Mouse (Mus musculus) heart, adult 2 months (tissue): ENCODE results near the gene Mtor. TPM values are rescaled to one million over a fixed set of nuclear protein-coding genes. Genes with fewer than 3 reads are reported as not detected.

Source experiments
- DNase-seq, 2 experiments: peaks; one replicate each; pipeline ENCODE4 v3.0.0; 2021
- H3K27ac ChIP-seq: fragments of 200-600 bp; 2 replicates; pipeline ENCODE4 v1.8.1; 2022
- H3K27me3 ChIP-seq: fragments of 200-500 bp; 2 replicates; pipeline ENCODE4 v1.6.1; 2012; ENCODE audit warnings: mild to moderate bottlenecking, low read length, inconsistent platforms, mixed read lengths; ENCODE audit not compliant: control insufficient read depth, insufficient read depth
- H3K36me3 ChIP-seq: fragments of 200-500 bp; 2 replicates; pipeline ENCODE4 v1.6.1; 2012; ENCODE audit warnings: low read length, inconsistent platforms; ENCODE audit not compliant: control insufficient read depth, insufficient read depth
- H3K4me1 ChIP-seq: fragments of 200-500 bp; 2 replicates; pipeline ENCODE4 v1.6.1; 2011; ENCODE audit warnings: low read length; ENCODE audit not compliant: control insufficient read depth, insufficient read depth
- H3K4me3 ChIP-seq: fragments of 200-600 bp; 2 replicates; pipeline ENCODE4 v1.8.1; 2022
- H3K79me2 ChIP-seq: fragments of 200-500 bp; replicated peaks from 2 replicates; pipeline ENCODE4 v1.6.1; 2012; ENCODE audit warnings: mild to moderate bottlenecking, inconsistent platforms, low read length, moderate library complexity, mixed read lengths; ENCODE audit not compliant: control insufficient read depth, insufficient read depth
- H3K9ac ChIP-seq: fragments of 200-500 bp; 2 replicates; pipeline ENCODE4 v1.6.1; 2012; ENCODE audit warnings: low read depth, mild to moderate bottlenecking, control low read depth, inconsistent platforms, low read length, mixed read lengths
- CTCF ChIP-seq: fragments of 200-600 bp; IDR thresholded peaks from 2 replicates; pipeline ENCODE4 v1.8.1; 2022; ENCODE audit warnings: antibody characterized with exemption, mild to moderate bottlenecking, moderate library complexity
- EP300 ChIP-seq: fragments of 200-500 bp; IDR thresholded peaks from 2 replicates; pipeline ENCODE4 v1.6.1; 2011; ENCODE audit warnings: low read depth, low read length, control low read depth; ENCODE audit not compliant: insufficient read depth
- POLR2A ChIP-seq: fragments of 200-500 bp; IDR thresholded peaks from 2 replicates; pipeline ENCODE4 v1.6.1; 2011; ENCODE audit warnings: mild to moderate bottlenecking, low read depth, low read length, control low read depth; ENCODE audit not compliant: insufficient read depth
- WGBS: fragments of 180-500 bp; shearing (Covaris S2); methylation state at CpG from one replicate; pipeline ENCODE4 v1.1.7; 2018; 5-methylcytosine and 5-hydroxymethylcytosine counted together
- intact Hi-C: fragments of 180-260 bp; cut with DNase I; formaldehyde crosslinking; loops from one replicate; pipeline ENCODE4 v1.15.1; 2025
- long read RNA-seq: library from polyadenylated mRNA; stranded (forward); transcript quantifications from one replicate; pipeline ENCODE4 v2.0.0, GENCODE M21; 2021
- polyA plus RNA-seq: library from polyadenylated mRNA; depleted of rRNA; stranded (reverse); fragments of >200 nt; gene quantifications from 2 replicates; pipeline ENCODE4 v1.2.3, GENCODE M21; 2012; rRNA removed
- total RNA-seq, 2 experiments: library from RNA; stranded (reverse); gene quantifications; 2 replicates each; pipeline ENCODE4 v1.2.3; 2021

Gene Mtor
- total RNA-seq (10 to 100 TPM; 40.9 to 49.7 TPM), polyA plus RNA-seq (18.6 and 25.7 TPM in 2 replicates)
- long read RNA-seq, full-length matches to known transcripts, result 5 of 21 reads
- long read RNA-seq, partial matches to known transcripts, result 11 of 21 reads
- long read RNA-seq, other reads (novel, unspliced or antisense), result 5 of 21 reads

DNA sequence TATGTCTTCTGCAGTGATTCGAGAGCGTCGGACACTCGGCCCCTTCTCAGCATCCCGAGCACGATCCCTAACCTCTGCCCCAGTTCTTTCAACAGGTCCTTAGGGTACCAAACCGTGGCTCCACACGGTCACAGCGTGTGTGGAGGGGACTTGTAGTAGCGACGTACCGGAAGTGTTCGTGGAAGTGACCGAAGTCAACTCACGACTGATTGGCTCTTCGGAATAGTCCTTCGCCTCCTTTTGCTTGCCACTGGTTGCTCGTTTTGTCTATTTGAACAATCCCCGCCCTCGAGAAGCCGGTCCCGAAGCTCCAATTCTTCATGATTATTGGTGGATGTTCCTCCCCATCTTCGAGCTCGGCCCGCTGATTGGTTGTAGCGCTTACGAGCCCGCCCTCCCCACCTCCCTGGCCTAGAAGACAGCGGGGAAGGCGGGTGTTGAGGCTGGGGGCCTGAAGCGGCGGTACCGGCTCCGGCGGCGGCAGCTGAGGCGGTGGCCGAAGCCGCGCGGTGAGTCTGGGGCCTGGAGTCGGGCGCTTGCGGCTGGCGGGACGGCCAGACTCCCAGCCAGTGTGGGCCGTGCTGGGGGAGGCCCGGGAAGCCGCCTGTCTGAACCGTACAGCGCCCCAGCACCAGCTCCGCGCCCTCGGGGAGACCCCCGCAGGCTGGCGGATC is at the start of gene Mtor:
TSS of gene Mtor (plus strand) at position 433 of the 674 bp plus-strand sequence.
- Histone ChIP-seq H3K9ac (peak within 1 kb of the TSS; percentile 95), H3K36me3 (no peaks in the 10 kb centered on the region; the same call in 1 of the 2 replicates), H3K27ac (peak within 1 kb of the TSS; percentile 90), H3K4me1 (peaks cover 5% of the 10 kb centered on the region), H3K4me3 (peak within 1 kb of the TSS; percentile 85), H3K79me2 (no peaks in the 10 kb centered on the region; the same call in 1 of the 2 replicates), H3K27me3 (no peaks in the 10 kb centered on the region)
- peak; percentile 94 to 96 for DNase-seq
- TF ChIP-seq EP300 (peak; percentile 84), POLR2A (peak; percentile 90), CTCF (no peak)
- under 1% methylated on average over 56 of the region's 56 CpGs for WGBS
- intact Hi-C loops, result no loop called here

- no peak overlapping the region for H3K9ac ChIP-seq
- H3K79me2 ChIP-seq, result no peaks in the 10 kb centered on the region
- intact Hi-C loops, result no loop called here
- TF ChIP-seq CTCF, result no peak
- no peak for TF ChIP-seq POLR2A
- DNase-seq, result no peak
- 68% methylated on average over 9 of the region's 9 CpGs for WGBS
- no peak overlapping the region for H3K27ac ChIP-seq
- no peaks in the 10 kb centered on the region for H3K36me3 ChIP-seq
- H3K27me3 ChIP-seq, result peaks cover 5% of the 10 kb centered on the region; the same call in 1 of the 2 replicates
- H3K4me3 ChIP-seq, result no peak overlapping the region
- H3K4me1 ChIP-seq, result no peaks in the 10 kb centered on the region
Measured at GRCm38 (mm10) chr4:148399437-148400094, 48.8 kb upstream of the Mtor start.

- no peak overlapping the region for H3K27ac ChIP-seq
- H3K9ac ChIP-seq, result no peak overlapping the region
- no peak for DNase-seq
- WGBS, result 27% methylated on average over 12 of the region's 12 CpGs
- intact Hi-C loops, result no loop called here
- H3K27me3 ChIP-seq, result peaks cover 8% of the 10 kb centered on the region
- peaks cover 2% of the 10 kb centered on the region; the same call in 1 of the 2 replicates for H3K4me1 ChIP-seq
- TF ChIP-seq POLR2A (no peak), CTCF (no peak), EP300 (no peak)
- no peaks in the 10 kb centered on the region for H3K36me3 ChIP-seq
- H3K4me3 ChIP-seq, result no peak overlapping the region
- H3K79me2 ChIP-seq, result no peaks in the 10 kb centered on the region
Measured at GRCm38 (mm10) chr4:148403402-148403801, 45.0 kb upstream of the Mtor start.

- H3K36me3 ChIP-seq, result no peaks in the 10 kb centered on the region
- no peak overlapping the region for H3K4me3 ChIP-seq
- WGBS, result 10% methylated on average over 11 of the region's 11 CpGs
- intact Hi-C loops, result no loop called here
- peaks cover 8% of the 10 kb centered on the region for H3K27me3 ChIP-seq
- no peak overlapping the region for H3K27ac ChIP-seq
- H3K79me2 ChIP-seq, result no peaks in the 10 kb centered on the region
- no peak overlapping the region for H3K9ac ChIP-seq
- DNase-seq, result no peak
- TF ChIP-seq CTCF (no peak), EP300 (no peak), POLR2A (no peak)
- peaks cover 2% of the 10 kb centered on the region; the same call in 1 of the 2 replicates for H3K4me1 ChIP-seq
Measured at GRCm38 (mm10) chr4:148404748-148405147, 43.7 kb upstream of the Mtor start.

- no peaks in the 10 kb centered on the region for H3K79me2 ChIP-seq
- no peak for TF ChIP-seq CTCF
- no peak for TF ChIP-seq EP300
- TF ChIP-seq POLR2A, result no peak
- no peaks in the 10 kb centered on the region for H3K36me3 ChIP-seq
- H3K4me1 ChIP-seq, result peaks cover 2% of the 10 kb centered on the region; the same call in 1 of the 2 replicates
- peaks cover 8% of the 10 kb centered on the region for H3K27me3 ChIP-seq
- WGBS, result 10% methylated on average over 13 of the region's 13 CpGs
- H3K27ac ChIP-seq, result no peak overlapping the region
- DNase-seq, result no peak
- intact Hi-C loops, result no loop called here
- H3K4me3 ChIP-seq, result no peak overlapping the region
- H3K9ac ChIP-seq, result no peak overlapping the region
Measured at GRCm38 (mm10) chr4:148405255-148405788, 43.1 kb upstream of the Mtor start.
